Mouse (Mus musculus): ENCODE measurements at regions not wholly inside any gene's neighbourhood (a gene's known extent, or its start where the extent isn't known, plus 50 kb on each side); places are given as distances from the start of the nearest gene placed in this dataset.

DNA sequence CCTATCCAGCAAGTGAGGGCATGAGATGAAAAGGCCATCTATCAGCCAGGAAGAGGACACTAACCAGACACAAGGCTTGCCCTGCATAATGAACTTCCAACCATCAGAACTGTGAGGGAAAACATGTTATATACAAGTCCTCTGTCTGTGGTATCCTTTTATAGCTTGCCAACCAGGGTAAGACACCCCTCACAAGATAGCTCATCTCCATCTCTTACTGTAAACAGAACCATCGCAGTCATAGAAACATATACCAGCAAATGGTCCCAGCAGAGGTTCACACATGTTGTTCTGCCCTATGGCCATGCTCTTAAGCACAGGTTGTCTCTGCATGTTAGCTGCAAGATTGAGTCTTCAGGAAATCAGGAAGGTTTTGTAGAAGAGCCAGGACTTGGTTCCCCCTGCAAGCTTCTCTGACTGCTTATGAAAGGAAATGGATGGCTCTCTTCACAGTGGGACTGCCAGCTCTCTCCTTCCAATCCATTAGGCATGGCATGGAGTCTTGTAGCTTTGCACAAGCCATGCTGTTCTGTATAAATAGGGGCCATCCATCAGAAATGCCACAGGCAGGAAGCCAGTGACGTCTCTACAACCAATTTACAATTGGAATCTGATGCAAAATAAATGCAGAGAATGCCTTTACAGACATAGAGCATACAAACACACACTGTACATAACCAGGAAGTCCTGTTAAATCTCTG is 1514.0 kb upstream of the Lrrc6 start:
- no peak for DNase-seq (ENCODE audit: low spot score)

DNA sequence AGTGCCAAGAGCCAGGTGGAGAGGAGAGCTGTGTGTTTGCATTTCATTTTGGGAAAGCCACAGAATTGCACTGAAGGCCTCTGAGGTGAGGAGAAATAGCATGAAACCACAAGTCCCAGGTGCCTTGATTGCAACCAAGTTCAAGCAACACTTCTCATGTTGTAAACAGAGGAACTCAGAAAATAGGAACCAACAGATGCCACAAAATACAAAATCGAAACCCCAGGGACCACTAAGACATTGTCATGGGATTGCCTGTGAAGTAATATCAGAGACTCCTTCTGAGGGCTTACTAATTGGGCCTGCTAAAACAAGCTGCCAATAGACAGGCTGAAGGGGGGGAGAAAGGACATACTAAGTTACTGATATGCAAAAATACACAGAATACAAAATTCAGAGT is 1510.5 kb upstream of the Lrrc6 start:
- no peak for DNase-seq (ENCODE audit: low spot score)

DNA sequence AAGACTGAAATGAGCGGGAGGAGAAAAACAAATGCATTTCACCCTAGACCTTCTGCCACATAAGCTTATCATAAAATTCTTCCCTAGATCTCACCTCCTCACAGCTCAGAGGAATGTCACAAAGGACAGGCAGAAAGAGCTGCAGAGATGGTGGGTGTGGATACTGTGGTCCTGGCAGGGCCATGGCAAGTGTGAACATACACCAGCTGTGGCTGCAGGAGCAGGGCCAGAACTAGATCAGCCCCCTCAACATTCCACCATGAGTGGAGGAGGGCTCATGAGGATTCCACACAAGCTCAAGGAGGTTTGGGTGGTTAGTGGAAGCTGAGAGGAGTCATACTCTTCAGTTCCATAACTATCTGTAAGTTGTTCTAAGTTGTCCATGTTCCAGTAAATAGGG is 1509.5 kb upstream of the Lrrc6 start:
- no peak for DNase-seq (ENCODE audit: low spot score)

DNA sequence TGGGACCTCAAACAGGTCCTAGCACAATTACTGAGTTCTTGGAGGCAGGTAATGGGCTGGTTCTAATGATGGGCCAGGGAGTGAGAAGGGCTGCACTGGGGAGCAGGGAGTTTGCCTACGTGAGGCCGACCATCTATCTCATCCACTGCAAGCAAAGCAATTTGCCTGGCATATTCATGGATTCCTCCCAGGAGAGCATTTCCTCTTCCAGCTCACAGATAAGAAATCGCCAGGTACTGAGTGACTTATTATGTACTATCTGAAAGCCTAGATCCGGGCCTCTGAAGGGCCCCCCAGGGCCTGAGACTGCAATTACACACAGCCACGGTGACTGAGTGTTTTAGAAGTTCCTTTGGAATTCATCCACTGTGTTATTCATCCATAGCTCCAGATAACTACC is 1504.1 kb upstream of the Lrrc6 start:
- no peak for DNase-seq (ENCODE audit: low spot score)

DNA sequence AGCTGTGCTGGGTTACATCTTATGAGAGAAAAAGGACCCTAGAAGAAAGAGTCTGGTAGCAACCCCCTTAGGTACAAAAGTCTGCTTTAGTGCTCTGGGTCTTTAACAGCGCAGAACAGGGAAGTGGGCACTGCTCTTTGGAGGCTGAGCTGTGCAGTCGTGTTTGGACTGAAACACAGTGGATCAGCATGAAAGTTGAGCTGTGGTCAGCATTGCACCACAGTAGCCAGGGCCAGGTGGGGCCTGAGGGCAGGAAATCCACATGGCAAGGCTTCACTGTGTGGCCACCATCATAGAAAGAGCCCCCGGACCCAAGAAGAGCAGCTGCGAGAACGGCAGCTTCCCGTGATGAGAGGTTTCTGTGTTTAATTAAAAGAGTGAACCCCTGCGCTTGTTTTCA is 1495.8 kb upstream of the Lrrc6 start:
- no peak for DNase-seq (ENCODE audit: low spot score)

DNA sequence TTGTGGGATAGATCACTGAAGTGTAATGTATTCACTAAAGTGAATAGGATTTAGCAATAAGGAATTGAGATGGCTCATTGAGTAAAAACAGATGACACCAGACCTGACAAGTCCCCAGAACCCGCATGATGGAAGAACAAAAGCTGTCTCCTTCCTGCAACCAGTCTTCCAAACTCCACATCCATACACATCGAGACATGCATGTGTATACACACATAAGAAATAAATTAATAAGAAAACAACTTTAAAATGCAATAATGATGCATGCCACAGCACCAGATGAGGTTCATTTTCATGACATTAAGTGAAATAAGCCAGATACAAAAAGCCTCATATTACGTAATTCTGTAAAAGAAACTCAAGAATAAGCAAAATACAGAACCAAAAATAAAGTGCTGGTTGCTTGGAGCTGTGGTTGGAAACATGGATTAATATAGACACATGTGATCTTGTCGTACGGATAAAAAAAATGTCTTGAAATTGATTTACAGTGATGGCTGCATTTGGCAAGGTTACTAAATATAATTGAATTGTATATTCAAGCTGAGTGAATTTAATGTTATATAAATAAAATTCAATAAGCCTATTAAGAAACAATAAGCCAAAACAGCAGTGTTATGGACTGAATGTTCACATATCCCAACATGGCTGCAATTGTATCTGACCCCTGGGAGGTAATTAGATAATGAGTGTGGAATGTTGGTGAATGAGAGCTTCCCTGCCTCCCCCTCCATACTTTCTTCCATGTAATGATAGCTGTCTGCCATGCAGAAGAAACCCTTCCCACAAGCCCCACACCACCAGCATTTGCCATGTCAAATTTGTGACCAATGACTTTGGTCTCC is 1488.9 kb upstream of the Lrrc6 start:
- no peak for DNase-seq (ENCODE audit: low spot score)

DNA sequence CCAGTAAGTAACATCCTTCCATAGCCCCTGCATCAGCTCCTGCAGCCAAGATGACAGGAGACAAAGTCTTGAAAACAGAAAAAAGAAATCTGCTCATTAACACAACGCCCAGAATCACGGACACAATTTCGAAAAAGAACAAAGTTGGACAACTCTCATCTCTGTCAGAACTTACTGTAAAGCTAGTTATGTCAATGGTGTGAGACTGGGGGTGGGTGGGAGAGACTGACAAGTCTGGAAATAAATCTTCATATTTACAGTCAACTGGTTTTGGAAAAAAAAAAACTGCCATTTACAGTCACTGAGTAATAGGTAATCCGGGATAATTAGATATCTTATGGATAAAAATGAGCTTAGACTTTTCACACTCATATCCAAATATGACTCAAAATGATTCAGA is 1487.2 kb upstream of the Lrrc6 start:
- no peak for DNase-seq (ENCODE audit: low spot score)

DNA sequence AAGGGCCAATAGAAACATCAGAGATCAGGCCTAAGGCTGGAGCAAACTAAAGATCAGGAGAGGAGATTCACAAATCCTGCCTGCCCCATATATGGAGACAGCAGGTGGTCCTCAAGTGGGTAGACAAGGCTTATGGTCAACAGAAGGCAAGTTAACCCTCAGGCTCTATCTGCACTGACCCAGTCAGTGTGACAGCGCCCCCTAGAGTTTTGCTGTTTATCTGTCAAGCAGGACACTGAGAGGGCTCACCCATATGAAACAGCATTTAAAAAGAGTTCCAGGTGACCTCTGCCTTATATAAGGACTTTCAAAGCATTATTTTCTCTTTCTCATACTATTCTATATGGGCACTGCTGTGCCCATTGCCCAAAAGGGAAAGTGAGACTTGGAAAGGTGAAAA is 1482.5 kb upstream of the Lrrc6 start:
- DNase-seq (ENCODE audit: low spot score): no peak

DNA sequence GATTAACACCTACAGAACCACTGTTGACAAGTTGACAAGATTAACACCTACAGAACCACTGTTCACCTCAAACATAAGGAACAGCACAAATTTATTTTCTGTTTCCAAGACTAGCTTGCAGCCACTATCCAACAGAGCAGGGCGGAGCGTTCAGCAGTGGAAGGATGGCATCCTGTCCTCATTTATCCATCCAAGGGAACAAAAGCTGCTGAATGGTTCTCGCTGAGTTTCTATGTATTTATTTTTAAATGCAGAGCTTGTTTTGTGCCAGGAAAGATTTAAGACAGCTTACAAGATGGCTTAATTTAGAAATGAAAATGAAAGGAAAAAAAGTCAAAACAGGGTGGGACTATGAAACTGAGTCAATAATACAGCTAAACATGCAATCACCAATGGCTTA is 1481.2 kb upstream of the Lrrc6 start:
- DNase-seq (ENCODE audit: low spot score): no peak

DNA sequence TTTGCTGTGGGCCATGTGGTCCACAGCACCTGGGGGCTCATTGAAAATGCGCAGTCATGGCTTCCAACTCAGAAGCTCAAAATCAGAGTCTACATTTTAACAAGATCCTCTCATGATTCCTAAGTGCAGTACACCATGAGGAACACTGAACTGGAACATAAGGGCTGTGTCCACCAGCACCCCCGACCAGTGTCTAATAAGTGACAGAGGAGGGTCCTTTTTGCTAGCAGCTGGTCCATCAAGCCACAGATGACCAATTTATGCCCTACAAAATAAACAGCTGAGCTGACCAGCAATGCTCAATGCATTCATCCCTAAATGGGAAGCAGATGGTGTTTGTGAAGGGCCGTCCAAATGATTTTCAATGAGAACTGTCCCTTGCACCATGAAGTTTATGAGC is 1478.7 kb upstream of the Lrrc6 start:
- no peak for DNase-seq (ENCODE audit: low spot score)

DNA sequence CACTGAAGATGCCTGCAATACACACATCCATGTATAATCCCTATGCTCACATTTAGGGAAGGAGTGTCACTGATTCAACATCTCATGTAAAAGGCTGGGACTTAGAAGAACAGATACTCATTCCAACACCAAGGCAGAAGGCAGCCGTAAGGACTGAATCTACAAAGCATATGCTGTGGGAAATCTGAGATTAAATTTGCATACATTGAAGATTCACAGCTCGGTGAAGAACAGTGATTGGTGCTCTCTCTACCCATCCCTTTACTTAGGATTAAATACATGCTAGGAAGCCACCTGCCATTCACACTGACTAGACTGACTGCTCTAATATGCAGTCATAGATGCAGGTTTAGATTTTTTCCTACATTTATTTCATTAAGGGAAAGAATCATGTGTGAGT is 1476.5 kb upstream of the Lrrc6 start:
- DNase-seq (ENCODE audit: low spot score): no peak

DNA sequence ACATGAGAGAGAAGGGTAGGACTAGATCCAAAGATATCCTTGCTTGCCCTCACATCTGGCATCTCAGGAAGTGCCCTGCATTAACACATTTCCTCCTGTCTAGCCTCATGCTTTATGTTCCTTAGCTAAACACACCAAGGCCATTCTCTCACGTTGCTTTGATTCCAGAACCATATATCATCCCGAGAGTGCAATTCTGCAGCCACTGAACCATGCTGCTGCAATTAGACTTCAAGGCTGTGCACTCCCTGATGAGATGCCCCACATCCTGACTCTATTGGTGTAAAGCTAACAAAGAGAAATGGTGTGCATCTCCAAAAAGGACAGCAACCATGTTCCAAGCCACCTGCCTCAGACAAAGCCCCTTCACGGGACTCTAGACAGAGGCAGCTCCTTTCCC is 1471.3 kb upstream of the Lrrc6 start:
- DNase-seq (ENCODE audit: low spot score): no peak

DNA sequence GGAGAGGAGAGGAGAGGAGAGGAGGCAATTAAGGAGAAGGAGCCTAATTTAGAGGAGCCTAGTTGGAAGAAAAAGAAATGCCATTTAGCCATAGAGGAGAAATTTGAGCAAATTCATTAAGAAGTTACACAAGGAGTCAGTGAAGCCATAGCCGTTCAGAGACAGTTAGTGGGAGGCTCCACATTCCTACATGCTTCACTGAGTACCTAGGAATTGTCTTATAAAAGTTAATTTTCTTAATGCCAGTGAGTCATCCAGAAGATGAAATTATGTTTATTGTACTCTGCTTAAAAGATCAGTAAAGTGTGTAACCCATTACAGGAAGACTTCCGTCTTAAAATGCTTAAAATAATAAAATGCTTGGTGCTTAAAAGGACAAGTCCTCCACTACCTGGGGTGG is 1453.5 kb upstream of the Lrrc6 start:
- no peak for DNase-seq (ENCODE audit: low spot score)

DNA sequence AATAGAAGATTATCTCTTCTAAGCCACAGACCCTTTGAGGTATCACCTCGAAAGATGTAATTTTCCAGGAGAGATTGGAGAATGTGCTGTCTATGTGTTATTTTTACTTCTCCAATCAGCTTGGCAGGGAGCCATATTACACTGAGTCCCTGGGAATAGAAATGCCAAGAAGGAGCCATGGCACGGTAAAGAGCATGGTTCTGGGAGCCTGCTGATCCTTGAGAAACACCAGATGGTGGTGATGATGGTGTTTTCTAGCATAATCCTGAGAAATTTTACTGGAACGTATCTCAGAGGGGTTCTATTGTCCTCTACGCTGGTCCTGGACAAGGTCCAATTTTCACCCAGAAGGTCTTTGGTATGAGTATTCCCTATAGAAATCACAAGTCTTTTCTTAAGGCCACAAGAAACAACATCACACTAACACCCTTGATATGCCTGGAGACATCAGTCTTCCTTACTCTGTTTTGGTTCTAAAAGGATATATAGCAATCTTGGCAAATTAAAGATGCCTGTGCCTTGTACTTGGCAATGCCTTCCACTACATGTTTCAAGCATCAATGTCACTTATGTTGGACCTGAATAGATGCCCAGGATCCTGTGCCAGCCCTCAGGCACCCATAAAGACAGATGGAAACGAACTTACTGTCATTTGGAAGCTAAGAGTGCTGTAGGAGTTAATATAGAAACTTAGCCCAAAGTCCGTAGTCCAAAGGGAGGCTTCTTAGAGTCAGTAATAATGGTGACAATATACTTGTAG is 1449.8 kb upstream of the Lrrc6 start:
- no peak for DNase-seq (ENCODE audit: low spot score)

DNA sequence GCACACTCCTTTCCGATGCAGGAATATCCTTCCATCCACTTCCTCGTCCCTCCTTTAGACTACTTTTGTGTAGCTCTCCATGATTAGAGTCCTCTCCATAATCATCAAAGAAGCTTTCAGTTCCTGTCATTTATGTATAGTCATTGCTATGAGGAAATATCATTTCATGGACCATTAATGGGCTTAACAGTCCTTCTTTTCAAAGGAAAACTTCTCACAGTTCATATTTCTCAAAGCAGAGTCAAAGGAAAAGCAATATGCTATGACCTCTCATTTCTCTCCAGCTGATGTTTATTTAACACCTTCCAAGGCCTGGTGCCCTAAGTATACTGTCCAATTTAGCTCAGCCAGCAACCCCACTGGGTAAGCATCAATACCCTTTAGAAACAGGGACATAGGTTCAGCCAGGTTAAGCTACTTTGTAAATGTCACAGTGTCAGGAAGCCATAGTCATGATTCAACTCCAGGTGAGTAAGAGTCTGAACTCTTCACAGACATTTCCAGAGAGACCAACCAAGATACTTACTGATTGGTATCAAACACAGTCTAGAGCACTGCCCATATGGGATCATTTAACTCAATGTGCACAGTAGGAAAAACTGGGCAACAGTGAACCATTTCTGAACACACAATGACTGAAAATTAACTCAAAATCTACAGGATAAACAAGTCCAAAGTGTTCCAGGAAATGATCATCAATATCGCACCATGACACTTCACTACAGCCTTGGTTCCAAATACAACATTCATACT is 1443.8 kb upstream of the Lrrc6 start:
- no peak for DNase-seq (ENCODE audit: low spot score)

DNA sequence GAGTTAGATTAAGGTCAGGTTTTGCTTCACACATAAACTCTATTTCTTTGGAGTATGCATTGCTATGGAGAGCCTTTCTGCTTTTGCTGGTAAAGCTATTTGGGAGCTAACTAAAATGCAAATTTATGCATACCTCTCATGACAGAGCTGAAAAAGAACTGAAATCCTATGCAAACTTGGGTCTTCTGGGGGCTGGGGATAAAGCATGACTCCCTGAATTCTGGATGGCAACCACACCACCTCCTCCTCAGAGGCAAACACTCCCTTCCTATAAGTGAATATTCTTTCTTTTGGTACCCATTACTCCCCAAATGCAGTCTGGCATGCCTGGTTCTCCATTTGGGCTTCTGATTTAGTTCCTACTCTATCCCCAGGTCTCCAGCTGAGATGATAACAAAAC is 1442.3 kb upstream of the Lrrc6 start:
- DNase-seq (ENCODE audit: low spot score): no peak

DNA sequence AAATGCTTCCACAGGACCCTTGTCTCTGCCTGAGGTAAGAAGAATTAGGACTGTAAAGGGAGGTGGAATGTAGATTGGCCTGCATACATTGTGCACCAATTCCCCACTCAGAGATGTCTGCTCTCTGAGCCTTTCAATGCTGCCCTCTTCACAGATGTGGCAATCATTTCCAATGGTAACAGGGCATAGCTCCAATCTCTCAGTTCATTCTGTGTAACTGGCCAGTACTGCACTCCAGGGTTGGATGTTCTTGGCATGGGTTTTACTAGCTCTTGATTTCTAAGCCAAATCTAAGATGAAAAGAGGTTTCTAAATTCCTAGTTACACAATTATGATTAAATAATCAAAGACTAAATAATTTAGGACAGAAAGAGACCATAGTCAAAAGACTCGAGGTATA is 1439.8 kb upstream of the Lrrc6 start:
- no peak for DNase-seq (ENCODE audit: low spot score)

DNA sequence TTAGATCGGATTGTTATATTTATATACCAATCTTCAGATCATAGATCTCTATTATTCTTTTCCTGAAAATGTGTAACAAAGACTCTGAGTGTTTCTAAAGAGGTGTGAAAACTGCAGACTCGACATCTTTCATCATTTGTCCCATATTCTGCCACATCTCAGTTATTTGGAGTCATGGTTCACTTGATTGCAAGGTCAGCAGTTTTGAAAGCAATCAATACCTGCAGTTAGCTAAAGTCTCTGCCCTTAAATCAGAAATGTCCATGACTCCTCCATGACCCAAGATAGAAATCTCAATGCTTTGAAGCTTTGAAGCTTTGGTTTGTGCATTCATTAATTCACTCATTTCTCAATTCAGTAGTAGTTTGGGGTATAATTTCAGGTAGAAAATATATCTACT is 1424.2 kb upstream of the Lrrc6 start:
- DNase-seq (ENCODE audit: low spot score): no peak

DNA sequence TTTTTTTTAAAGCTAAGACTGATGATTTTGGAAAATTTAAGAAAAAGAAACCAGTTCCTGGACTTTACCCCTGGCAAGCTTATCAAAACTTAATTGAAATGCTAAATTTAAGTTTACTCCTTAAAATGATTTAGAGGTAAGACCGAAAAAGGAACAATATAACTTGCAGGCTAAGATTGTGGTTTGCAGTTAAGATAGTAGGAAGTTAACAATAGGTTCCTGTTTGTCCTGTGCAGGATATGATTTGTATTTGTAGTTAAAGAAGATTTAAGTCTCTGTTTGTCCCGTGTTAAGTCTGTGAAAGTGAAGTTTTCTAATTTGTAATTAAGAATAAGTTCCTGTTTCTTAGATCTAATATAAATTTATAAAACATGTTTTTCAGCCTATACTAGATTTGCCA is 1406.3 kb upstream of the Lrrc6 start:
- no peak for DNase-seq (ENCODE audit: low spot score)

DNA sequence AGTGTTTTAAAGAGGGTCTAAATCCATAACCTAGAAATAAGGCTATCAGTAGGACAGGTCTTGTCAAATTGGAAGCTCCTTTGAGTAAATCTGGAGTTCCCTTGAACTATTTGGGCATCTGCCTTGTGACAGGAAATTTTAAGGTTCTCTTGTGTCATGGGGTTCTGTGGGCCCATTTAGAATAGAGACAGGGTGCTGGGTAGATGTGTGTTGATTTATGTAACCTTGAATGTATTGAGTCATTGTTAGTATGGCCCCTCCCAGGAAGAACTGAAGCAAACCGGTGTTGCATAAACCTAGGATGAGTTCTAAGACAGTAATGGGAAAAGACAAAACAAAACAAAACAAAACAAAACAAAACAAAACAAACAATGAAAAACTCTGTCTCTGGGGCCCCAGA is 1404.6 kb upstream of the Lrrc6 start:
- no peak for DNase-seq (ENCODE audit: low spot score)

DNA sequence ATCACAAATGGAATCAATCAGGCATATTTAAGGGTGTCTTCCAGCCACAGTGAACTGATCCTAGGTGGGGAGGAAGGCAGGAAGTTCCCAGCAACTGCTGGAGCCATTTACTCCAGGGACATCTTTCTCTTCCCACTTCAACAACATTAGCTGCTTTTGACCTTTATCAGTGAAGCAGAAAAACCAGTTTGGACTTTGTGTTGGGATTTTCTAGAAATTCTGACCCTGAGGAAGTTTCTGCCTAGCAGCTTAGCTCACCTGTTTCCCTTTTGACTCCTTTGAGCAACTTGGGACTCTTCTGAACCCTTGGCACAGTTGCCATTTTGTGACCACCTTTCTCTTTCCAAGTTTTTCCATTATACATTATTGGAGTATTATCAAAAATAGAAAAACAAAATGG is 1403.9 kb upstream of the Lrrc6 start:
- no peak for DNase-seq (ENCODE audit: low spot score)

DNA sequence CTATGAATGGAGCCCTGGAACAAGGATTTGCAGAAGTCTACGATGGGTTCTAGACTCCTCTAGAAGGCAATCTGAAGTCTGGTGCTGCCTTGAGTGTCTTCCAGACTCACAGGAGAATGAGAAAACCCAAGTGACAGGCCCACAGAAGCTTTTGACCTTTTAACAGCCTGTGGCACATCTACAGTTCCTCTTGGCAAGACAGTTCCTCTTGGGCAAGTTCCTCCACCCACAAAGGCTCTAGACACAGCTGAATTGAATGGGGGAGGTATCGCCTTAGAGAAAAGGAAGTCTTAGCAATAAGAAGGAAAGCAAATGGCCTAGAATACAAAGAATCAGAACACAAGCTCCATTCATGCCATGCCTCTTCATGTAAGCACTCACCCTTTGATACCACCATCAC is 1402.3 kb upstream of the Lrrc6 start:
- no peak for DNase-seq (ENCODE audit: low spot score)

Measured in yolk sac, embryonic 10.5 days (tissue).